Mouse (Mus musculus) megakaryocyte-erythroid progenitor cell, adult 5-6 weeks (primary cell): ENCODE results near the gene Dao. TPM values are rescaled to one million over a fixed set of nuclear protein-coding genes. Genes with fewer than 3 reads are reported as not detected.
A peak's percentile ranks its signal among the peaks of the same experiment; 100 is the strongest.

Experiments
- ATAC-seq: replicated peaks from 2 replicates; pipeline ENCODE4 v1.8.0; 2016; ENCODE audit warnings: mild to moderate bottlenecking, inconsistent platforms; ENCODE audit not compliant: severe bottlenecking, poor library complexity, low FRiP score, low TSS enrichment
- total RNA-seq, 2 experiments: library from RNA; stranded (forward) in 1 of 2; stranded (reverse) in 1 of 2; fragments of 200-1000, 215-1000 nt in 1 of 2; fragments of >200 nt in 1 of 2; fragmentation: Nextera tagmentation in 1 of 2; gene quantifications; 2 replicates each; pipeline ENCODE4 v1.2.3; 2014 to 2017

Dao gene
- total RNA-seq, 2 experiments from 2014 or later, result not detected

GRCm38 (mm10) chr5:114052246-114052761 is 48.8 kb downstream of the Dao start:
- peak; percentile 58 for ATAC-seq

DNA sequence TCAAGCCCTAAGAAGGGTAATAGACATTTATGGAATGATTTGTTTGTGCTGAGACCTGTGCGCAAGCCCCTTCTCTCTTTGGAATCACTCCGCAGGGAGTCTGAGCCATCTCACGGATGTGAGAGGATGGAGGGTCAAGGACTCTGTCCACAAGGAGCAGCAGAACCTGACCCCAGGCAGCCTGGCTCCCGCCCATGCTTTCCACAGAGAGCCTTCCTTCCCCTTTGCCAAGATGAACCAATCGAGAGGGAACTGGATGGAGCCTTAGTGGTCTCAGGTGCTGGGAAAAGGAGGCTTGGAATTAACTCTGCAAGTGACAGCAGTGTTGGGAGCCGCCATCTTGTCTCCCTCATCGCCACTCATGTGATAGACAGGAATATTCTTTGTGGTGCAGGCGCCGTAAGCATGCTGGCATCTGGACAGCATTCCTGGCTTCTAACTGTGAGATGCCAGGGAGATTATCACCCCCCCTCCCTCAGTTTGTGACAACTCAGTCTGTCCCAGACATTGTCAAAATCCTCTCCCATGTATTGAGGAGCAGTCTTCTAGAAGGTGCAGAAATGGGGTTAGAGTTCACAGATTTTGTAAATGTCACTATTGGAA is 53.7 kb downstream of the Dao start:
- no peak for ATAC-seq

GRCm38 (mm10) chr5:114061675-114062074 is 58.2 kb downstream of the Dao start:
- no peak for ATAC-seq

DNA sequence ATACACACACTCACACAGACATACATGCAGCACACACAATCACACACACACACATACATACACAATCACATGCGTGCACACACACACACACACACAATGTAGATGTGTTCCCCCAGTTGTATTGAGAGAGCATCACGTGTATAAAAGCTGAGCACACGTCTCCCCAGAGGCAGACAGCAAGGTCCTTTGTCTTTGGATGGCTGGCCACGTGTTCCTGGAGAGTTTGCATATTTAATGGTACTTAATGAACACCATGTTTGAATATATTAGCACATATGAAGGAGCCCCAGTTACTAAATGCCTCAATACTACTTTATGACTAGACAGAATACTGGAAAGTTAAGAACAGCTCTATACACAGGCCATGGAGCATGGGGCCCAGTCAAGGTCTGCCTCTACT is 60.5 kb downstream of the Dao start:
- no peak for ATAC-seq

- ATAC-seq, result no peak
Observed at GRCm38 (mm10) chr5:114065161-114065560, 61.7 kb downstream of the Dao start, which contains the start of gene Usp30. Gene Usp30 (plus strand): TSS chr5:114065461.

DNA sequence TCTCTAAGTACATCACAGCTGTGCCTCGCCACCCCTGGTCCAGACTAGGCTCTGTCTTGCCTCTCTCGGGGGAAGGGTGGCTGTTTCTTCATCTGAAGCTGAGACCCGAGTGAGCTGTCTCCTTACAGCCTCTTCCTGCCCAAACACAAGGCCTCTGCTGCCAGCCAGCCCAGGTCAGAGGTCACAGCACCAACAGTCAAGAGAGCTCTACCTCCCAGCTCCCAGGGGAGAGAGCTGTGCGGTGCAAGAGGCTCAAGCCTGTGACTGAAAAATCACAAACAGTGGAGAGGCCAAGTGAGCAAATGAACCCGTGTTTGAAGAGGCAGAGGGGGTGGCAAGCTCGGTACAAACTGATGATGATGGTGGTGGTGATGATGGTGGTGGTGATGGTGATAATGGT is 63.1 kb downstream of the Dao start:
- no peak for ATAC-seq

- ATAC-seq, result no peak
Observed at GRCm38 (mm10) chr5:114067543-114067942, 64.0 kb downstream of the Dao start.

GRCm38 (mm10) chr5:114067982-114068381 is 64.5 kb downstream of the Dao start:
- ATAC-seq, result no peak

DNA sequence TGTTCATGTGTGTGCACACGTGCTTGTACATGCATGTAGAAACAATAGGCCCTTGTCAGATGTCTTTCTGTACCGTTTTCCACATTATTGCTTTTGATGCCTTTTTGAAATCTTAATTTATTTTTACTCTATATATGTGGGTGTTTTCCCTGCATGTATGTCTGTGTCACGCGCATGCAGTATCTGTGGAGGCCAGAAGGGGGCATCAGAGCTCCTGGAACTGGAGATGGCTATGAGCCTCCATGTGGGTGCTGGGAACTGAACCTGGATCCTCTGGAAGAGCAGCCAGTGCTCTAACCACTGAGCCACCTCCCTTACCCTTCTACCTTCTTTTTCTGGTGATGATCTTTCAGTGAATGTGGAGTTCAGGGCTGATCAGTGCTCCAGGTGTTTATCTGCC is 67.4 kb downstream of the Dao start:
- ATAC-seq, result no peak

DNA sequence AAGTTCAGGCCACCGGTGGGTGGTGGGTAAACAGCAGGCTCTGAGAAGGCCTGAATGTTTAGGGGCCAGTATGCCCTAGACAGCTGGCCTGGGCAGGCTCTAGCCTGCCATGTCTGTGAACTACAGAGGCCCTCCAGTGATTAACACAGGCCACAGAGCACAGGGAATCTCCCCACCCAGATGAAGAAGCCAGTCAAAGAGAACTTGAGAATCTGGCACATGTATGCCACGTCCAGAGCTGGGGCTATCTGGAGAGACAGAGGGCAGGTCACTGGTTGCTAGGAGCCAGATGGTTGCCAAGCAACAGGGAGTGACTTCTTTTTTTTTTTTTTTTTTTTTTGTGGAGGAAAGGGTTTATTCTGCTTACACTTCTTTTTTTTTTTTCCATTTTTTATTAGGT is 68.8 kb downstream of the Dao start:
- no peak for ATAC-seq

Other genes with a start within 250 kb of the Dao start
- gene Sart3, start 231.2 kb upstream of the Dao start, total RNA-seq (2014; fragmentation: Nextera tagmentation), result 46.6 and 48.1 TPM in 2 replicates
- gene Sart3, start 231.2 kb upstream of the Dao start, total RNA-seq (2017), result 38.6 and 45.5 TPM in 2 replicates
- 80.5 and 81.0 TPM in 2 replicates for gene Iscu, start 231.0 kb upstream of the Dao start, total RNA-seq (2014; fragmentation: Nextera tagmentation)
- 63.1 and 68.9 TPM in 2 replicates for gene Iscu, start 231.0 kb upstream of the Dao start, total RNA-seq (2017)
- gene Tmem119, start 203.2 kb upstream of the Dao start, total RNA-seq (2014; fragmentation: Nextera tagmentation), result 0.46 TPM in 1 of 2 replicates, not detected in the other
- not detected in 2 replicates for gene Tmem119, start 203.2 kb upstream of the Dao start, total RNA-seq (2017)
- gene Selplg, start 171.1 kb upstream of the Dao start, total RNA-seq (2014; fragmentation: Nextera tagmentation), result 66.0 and 87.7 TPM in 2 replicates
- 27.4 and 30.2 TPM in 2 replicates for gene Selplg, start 171.1 kb upstream of the Dao start, total RNA-seq (2017)
- 56.5 and 80.4 TPM in 2 replicates for gene Coro1c, start 94.9 kb upstream of the Dao start, total RNA-seq (2014; fragmentation: Nextera tagmentation)
- gene Coro1c, start 94.9 kb upstream of the Dao start, total RNA-seq (2017), result 75.7 and 78.0 TPM in 2 replicates
- 12.5 and 20.6 TPM in 2 replicates for gene Ssh1, start 9.8 kb upstream of the Dao start, total RNA-seq (2014; fragmentation: Nextera tagmentation)
- gene Ssh1, start 9.8 kb upstream of the Dao start, total RNA-seq (2017), result 3.7 and 5.1 TPM in 2 replicates
- gene Usp30, start 61.8 kb downstream of the Dao start, total RNA-seq (2014; fragmentation: Nextera tagmentation), result 5.7 and 11.0 TPM in 2 replicates
- 3.5 and 12.2 TPM in 2 replicates for gene Usp30, start 61.8 kb downstream of the Dao start, total RNA-seq (2017)
- gene Svop, start 87.9 kb downstream of the Dao start, total RNA-seq (2014; fragmentation: Nextera tagmentation), result not detected in 2 replicates
- not detected in 2 replicates for gene Svop, start 87.9 kb downstream of the Dao start, total RNA-seq (2017)
- gene Alkbh2, start 124.5 kb downstream of the Dao start, total RNA-seq (2014; fragmentation: Nextera tagmentation), result 11.5 and 13.4 TPM in 2 replicates
- 2.1 and 9.6 TPM in 2 replicates for gene Alkbh2, start 124.5 kb downstream of the Dao start, total RNA-seq (2017)
- gene Ung, start 126.7 kb downstream of the Dao start, total RNA-seq (2014; fragmentation: Nextera tagmentation), result 31.8 and 32.9 TPM in 2 replicates
- gene Ung, start 126.7 kb downstream of the Dao start, total RNA-seq (2017), result 26.4 and 28.8 TPM in 2 replicates
- 2.2 and 3.8 TPM in 2 replicates for gene Acacb, start 142.8 kb downstream of the Dao start, total RNA-seq (2014; fragmentation: Nextera tagmentation)
- gene Acacb, start 142.8 kb downstream of the Dao start, total RNA-seq (2017), result 0.27 and 0.28 TPM in 2 replicates